Mouse (Mus musculus) liver, embryonic 13.5 days (tissue): ENCODE results near the gene Zfp839. TPM values are rescaled to one million over a fixed set of nuclear protein-coding genes. Genes with fewer than 3 reads are reported as not detected.
A peak's percentile ranks its signal among the peaks of the same experiment; 100 is the strongest.

Experiments
- ATAC-seq: fragments of 200-750 bp; cut with Nextera tagmentation; 2 replicates; pipeline ENCODE4 v1.8.0; 2017; ENCODE audit warnings: low read depth, mild to moderate bottlenecking, moderate number of reproducible peaks, moderate library complexity
- DNase-seq: peaks from one replicate; pipeline ENCODE4 v3.0.0; 2022
- H3K27ac ChIP-seq: fragments of 300-500 bp; sonication (generic); 2 replicates; pipeline ENCODE4 v1.5.1; 2015; ENCODE audit warnings: moderate library complexity, mild to moderate bottlenecking, inconsistent platforms
- H3K27me3 ChIP-seq: fragments of 300-500 bp; sonication (generic); 2 replicates; pipeline ENCODE4 v1.6.1; 2015; ENCODE audit warnings: mild to moderate bottlenecking, inconsistent platforms
- H3K36me3 ChIP-seq: fragments of 300-500 bp; sonication (generic); 2 replicates; pipeline ENCODE4 v1.6.1; 2015; ENCODE audit warnings: mild to moderate bottlenecking, inconsistent platforms
- H3K4me1 ChIP-seq: fragments of 300-500 bp; sonication (generic); replicated peaks from 2 replicates; pipeline ENCODE4 v1.6.1; 2015; ENCODE audit warnings: inconsistent platforms
- H3K4me2 ChIP-seq: fragments of 300-500 bp; sonication (generic); 2 replicates; pipeline ENCODE4 v1.6.1; 2015; ENCODE audit warnings: inconsistent platforms, mild to moderate bottlenecking, moderate library complexity
- H3K4me3 ChIP-seq: fragments of 300-500 bp; sonication (generic); replicated peaks from 2 replicates; pipeline ENCODE4 v1.5.1; 2015; ENCODE audit warnings: mild to moderate bottlenecking, inconsistent platforms
- H3K9ac ChIP-seq: fragments of 300-500 bp; sonication (generic); 2 replicates; pipeline ENCODE4 v1.6.1; 2015; ENCODE audit warnings: mild to moderate bottlenecking, inconsistent platforms
- H3K9me3 ChIP-seq: fragments of 300-500 bp; sonication (generic); replicated peaks from 2 replicates; pipeline ENCODE4 v1.6.1; 2016; ENCODE audit warnings: inconsistent platforms
- WGBS: fragments of 180-500 bp; shearing (Covaris S2); methylation state at CpG from one replicate; pipeline ENCODE4 v1.1.7; 2015; ENCODE audit not compliant: insufficient replicate concordance; 5-methylcytosine and 5-hydroxymethylcytosine counted together
- polyA plus RNA-seq: library from polyadenylated mRNA; unstranded; fragments of >200 nt; fragmentation: Nextera tagmentation; extraction: Ambion mirVana; gene quantifications from 2 replicates; pipeline ENCODE4 v1.2.1, GENCODE M21; 2015

Zfp839 gene
- polyA plus RNA-seq, 1 experiment from 2014 or later, result 1.6 TPM

DNA sequence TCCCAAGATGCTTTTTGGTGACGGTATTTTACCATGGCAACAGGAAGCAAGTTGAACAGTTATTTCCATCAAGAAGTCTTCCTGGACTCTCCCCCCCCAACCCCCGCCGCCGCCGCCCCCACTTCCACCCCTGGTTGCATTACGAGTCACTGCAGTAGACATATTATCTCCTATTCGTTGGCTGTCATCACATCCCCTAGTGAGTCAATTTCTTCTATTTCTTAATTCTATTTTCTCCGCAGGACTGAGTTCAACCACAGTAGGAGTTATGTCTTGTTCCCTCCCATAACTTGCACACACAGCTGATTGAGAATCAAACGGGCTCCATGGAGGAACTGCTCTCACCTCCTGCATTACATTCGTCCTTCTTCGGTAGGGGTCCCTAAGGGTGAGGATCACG is 38.1 kb downstream of the Zfp839 start:
- peaks cover 67% of the 10 kb centered on the region for H3K4me1 ChIP-seq
- no peaks in the 10 kb centered on the region for H3K9me3 ChIP-seq
- H3K4me2 ChIP-seq, result peak overlapping the region; percentile 93
- peak overlapping the region; percentile 82 for H3K4me3 ChIP-seq
- peaks cover 14% of the 10 kb centered on the region for H3K36me3 ChIP-seq
- H3K27ac ChIP-seq, result peak overlapping the region; percentile 71
- peak overlapping the region; percentile 86 for H3K9ac ChIP-seq
- WGBS, result 17% methylated on average over 12 of the region's 12 CpGs
- DNase-seq (no peak), ATAC-seq (no peak)
- H3K27me3 ChIP-seq, result no peaks in the 10 kb centered on the region

GRCm38 (mm10) chr12:110888606-110889005 is 38.6 kb downstream of the Zfp839 start:
- Histone ChIP-seq H3K36me3 (peaks cover 9% of the 10 kb centered on the region), H3K4me1 (peaks cover 71% of the 10 kb centered on the region), H3K9ac (peak overlapping the region; percentile 86), H3K27ac (peak overlapping the region; percentile 71), H3K4me3 (peak overlapping the region; percentile 82), H3K4me2 (peak overlapping the region; percentile 93), H3K9me3 (no peaks in the 10 kb centered on the region), H3K27me3 (no peaks in the 10 kb centered on the region)
- WGBS, result 0% methylated on average over 25 of the region's 25 CpGs
- no peak for DNase-seq
- ATAC-seq, result peak; percentile 9

- Histone ChIP-seq H3K27me3 (no peaks in the 10 kb centered on the region), H3K9ac (peak within 1 kb of the TSS; percentile 86), H3K4me1 (peaks cover 76% of the 10 kb centered on the region), H3K36me3 (0 out of 2 replicates have a peak, but pooled peaks cover 3% of the 10 kb centered on the region), H3K4me3 (peak within 1 kb of the TSS; percentile 82), H3K27ac (peak within 1 kb of the TSS; percentile 97), H3K4me2 (peak within 1 kb of the TSS; percentile 93), H3K9me3 (no peaks in the 10 kb centered on the region)
- under 1% methylated on average over 73 of the region's 74 CpGs for WGBS
- DNase-seq, result peak; percentile 96
- ATAC-seq, result peak; percentile 97
These were observed 39.3 kb downstream of the Zfp839 start, which contains the start of the genes Cinp and Tecpr2 for GRCm38 (mm10) chr12:110889036-110890020. Gene Cinp, minus strand, starts transcription at chr12:110889145. Gene Tecpr2, plus strand, starts transcription at chr12:110889264.

GRCm38 (mm10) chr12:110891887-110892286 is 41.8 kb downstream of the Zfp839 start:
- Histone ChIP-seq H3K36me3 (0 out of 2 replicates have a peak, but pooled peaks cover 3% of the 10 kb centered on the region), H3K4me2 (no peak overlapping the region), H3K9ac (no peak overlapping the region), H3K27ac (no peak overlapping the region), H3K9me3 (no peaks in the 10 kb centered on the region), H3K4me3 (no peak overlapping the region), H3K27me3 (no peaks in the 10 kb centered on the region), H3K4me1 (peaks cover 58% of the 10 kb centered on the region)
- no peak for DNase-seq
- 46% methylated on average over 1 of the region's 1 CpGs for WGBS
- no peak for ATAC-seq

DNA sequence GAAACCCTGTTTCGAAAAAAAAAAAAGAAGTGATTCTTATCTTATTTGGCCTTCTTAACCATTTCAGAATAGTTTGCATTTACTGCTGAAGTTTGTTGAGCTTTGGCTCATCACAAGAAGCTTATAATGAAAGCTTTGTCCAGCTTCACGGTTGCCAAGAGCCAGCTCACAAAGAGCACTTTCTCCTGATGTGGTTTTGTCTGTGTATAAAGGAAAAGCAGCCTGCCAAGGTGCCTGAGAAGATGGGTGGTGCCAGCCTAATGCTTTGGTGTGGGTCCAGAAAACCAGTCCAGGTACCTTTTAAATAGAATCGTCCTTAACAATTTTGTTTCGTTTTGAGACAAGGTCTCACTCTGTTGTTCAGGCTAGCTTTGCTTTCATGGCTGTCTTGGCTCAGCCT is 52.1 kb downstream of the Zfp839 start:
- DNase-seq, result no peak
- no peak overlapping the region for H3K27ac ChIP-seq
- no peak overlapping the region for H3K4me2 ChIP-seq
- ATAC-seq, result no peak
- WGBS, result 62% methylated on average over 4 of the region's 4 CpGs
- H3K36me3 ChIP-seq, result 0 out of 2 replicates have a peak, but pooled peaks cover 5% of the 10 kb centered on the region
- no peaks in the 10 kb centered on the region for H3K9me3 ChIP-seq
- no peak overlapping the region for H3K4me3 ChIP-seq
- no peak overlapping the region for H3K9ac ChIP-seq
- no peaks in the 10 kb centered on the region for H3K4me1 ChIP-seq
- no peaks in the 10 kb centered on the region for H3K27me3 ChIP-seq

GRCm38 (mm10) chr12:110903536-110903935 is 53.5 kb downstream of the Zfp839 start:
- no peaks in the 10 kb centered on the region for H3K27me3 ChIP-seq
- no peak overlapping the region for H3K9ac ChIP-seq
- H3K36me3 ChIP-seq, result 0 out of 2 replicates have a peak, but pooled peaks cover 5% of the 10 kb centered on the region
- no peak overlapping the region for H3K27ac ChIP-seq
- no peak for ATAC-seq
- no peak for DNase-seq
- H3K4me1 ChIP-seq, result no peaks in the 10 kb centered on the region
- H3K4me3 ChIP-seq, result no peak overlapping the region
- 74% methylated on average over 2 of the region's 2 CpGs for WGBS
- H3K9me3 ChIP-seq, result no peaks in the 10 kb centered on the region
- H3K4me2 ChIP-seq, result no peak overlapping the region

- Histone ChIP-seq H3K4me2 (no peak overlapping the region), H3K27me3 (no peaks in the 10 kb centered on the region), H3K9ac (no peak overlapping the region), H3K27ac (0 out of 2 replicates have a peak overlapping the region, but pooled peaks have one; percentile 8), H3K4me3 (no peak overlapping the region), H3K36me3 (0 out of 2 replicates have a peak, but pooled peaks cover 3% of the 10 kb centered on the region), H3K4me1 (no peaks in the 10 kb centered on the region), H3K9me3 (no peaks in the 10 kb centered on the region)
- WGBS, result 24% methylated on average over 3 of the region's 3 CpGs
- DNase-seq (no peak), ATAC-seq (no peak)
These were observed 57.8 kb downstream of the Zfp839 start for GRCm38 (mm10) chr12:110907845-110908244.

DNA sequence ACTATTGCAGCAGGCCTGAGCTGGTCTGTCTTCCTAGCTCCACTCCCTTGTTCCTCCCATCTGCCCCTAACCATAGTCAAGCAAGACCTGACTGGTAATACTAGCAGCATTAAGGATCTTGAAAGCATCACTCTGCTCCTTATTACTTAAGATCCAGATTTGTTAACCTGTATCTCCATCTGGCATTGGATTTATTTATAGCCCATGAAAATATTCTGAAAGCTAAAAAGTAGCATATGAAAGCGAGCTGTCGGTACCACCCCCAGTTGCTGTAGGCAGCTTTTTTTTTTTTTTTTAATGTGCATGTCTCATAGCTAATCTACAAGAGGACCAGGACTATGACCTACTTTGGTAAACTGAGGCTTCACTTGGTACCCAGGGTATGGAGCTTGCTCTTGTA is 59.9 kb downstream of the Zfp839 start:
- no peak for ATAC-seq
- Histone ChIP-seq H3K27ac (no peak overlapping the region), H3K4me1 (no peaks in the 10 kb centered on the region), H3K36me3 (peaks cover 5% of the 10 kb centered on the region; the same call in 1 of the 2 replicates), H3K4me2 (no peak overlapping the region), H3K9me3 (no peaks in the 10 kb centered on the region), H3K4me3 (no peak overlapping the region), H3K9ac (no peak overlapping the region), H3K27me3 (no peaks in the 10 kb centered on the region)
- DNase-seq, result no peak
- WGBS, result 86% methylated on average over 2 of the region's 2 CpGs

DNA sequence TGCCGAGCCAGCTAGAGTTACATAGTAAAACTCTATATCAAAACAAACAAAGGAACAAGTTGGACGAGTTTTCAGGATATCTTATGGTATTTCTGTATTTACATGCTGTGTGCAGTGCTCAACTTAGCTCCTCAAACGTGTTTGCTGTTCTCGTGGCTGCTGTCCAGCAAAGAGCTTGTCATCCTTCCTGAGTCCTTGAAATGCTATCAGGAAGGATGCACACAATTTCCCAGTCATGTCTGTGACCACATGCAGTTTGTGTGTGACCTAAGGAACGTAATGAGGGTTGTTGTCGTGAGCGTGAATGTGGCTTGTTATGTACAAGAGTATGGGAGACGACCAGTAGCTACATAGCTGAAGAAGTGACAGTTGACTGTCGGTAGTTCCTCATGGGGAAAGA is 65.7 kb downstream of the Zfp839 start:
- Histone ChIP-seq H3K9ac (no peak overlapping the region), H3K27me3 (no peaks in the 10 kb centered on the region), H3K9me3 (no peaks in the 10 kb centered on the region), H3K4me2 (no peak overlapping the region), H3K27ac (no peak overlapping the region), H3K4me1 (no peaks in the 10 kb centered on the region), H3K4me3 (no peak overlapping the region), H3K36me3 (peaks cover 35% of the 10 kb centered on the region)
- 64% methylated on average over 9 of the region's 9 CpGs for WGBS
- DNase-seq (no peak), ATAC-seq (no peak)
